Mouse (Mus musculus): ENCODE data around the gene Tex13c1.

The Tex13c1 gene

GRCm38 (mm10) chrX:43590860-43591259 is at the start of gene Tex13c1:
TSS of gene Tex13c1 (plus strand) at chrX:43591160.
- no peak for DNase-seq
